Mouse (Mus musculus) liver, adult 10 weeks (tissue): ENCODE data around the gene Krtap4-16. TPM values are rescaled to one million over a fixed set of nuclear protein-coding genes. Genes with fewer than 3 reads are reported as not detected.

Experiments used
- polyA plus RNA-seq: library from polyadenylated mRNA; stranded (reverse); fragments of 350-450 nt; fragmentation: Illumina TruSeq; extraction: RNeasy Lipid Tissue Mini Kit (QIAGEN cat#74804); gene quantifications from one replicate; pipeline ENCODE4 v1.2.3, GENCODE M21; 2014; ENCODE audit warnings: low read depth, low replicate concordance

Krtap4-16 gene
- polyA plus RNA-seq, result not detected

GRCm38 (mm10) chr11:99851508-99851907, at the start of gene Krtap4-16:
Gene Krtap4-16, minus strand, starts transcription at chr11:99851608.

DNA sequence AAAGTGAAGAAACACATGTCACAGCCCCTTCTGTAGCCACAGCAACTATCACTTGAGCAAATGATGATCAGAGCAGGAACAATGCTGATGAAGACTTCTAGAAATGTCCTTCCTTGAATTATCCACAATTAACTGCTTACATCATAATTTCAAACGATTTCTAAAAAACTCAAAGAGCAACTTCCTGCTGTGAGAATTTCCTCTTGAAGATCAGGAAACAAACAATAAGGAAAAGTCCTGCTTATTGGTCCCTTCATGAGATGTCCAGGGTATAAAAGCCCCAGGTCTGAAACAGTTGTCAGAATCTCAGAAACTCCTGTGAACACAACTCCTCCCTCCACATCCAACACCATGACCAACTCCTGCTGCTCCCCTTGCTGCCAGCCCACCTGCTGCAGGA, 27.5 kb upstream of the Krtap4-16 start, which contains the start of gene Gm11567:
Gene Gm11567, plus strand, starts transcription at position 301 of the 400 bp plus-strand sequence.

GRCm38 (mm10) chr11:99873089-99873488, 21.7 kb upstream of the Krtap4-16 start, which contains the start of gene Krtap9-1:
Gene Krtap9-1, plus strand, starts transcription at chr11:99873389.

GRCm38 (mm10) chr11:99864176-99864575, 12.8 kb upstream of the Krtap4-16 start, which contains the start of gene Gm11559:
Gene Gm11559, plus strand, starts transcription at chr11:99864476.

DNA sequence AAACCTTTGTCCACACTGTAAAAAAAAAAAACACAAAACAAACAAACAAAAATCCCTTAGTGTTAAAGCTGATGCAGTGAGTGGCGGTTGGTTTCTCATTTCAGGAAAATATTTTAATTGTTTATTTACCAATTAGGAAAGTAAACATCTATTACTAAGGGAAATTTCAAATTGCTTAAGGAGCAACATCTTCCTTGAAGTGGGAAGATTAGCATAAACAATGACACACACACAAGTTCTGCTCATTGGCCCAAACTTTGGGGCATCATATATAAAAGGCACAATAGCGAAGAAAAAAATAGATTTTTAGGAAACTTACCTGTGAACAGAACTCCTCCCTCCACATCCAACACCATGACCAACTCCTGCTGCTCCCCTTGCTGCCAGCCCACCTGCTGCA, 6.2 kb upstream of the Krtap4-16 start, which contains the start of gene Gm11568:
Gene Gm11568, plus strand, starts transcription at position 301 of the 400 bp plus-strand sequence.

DNA sequence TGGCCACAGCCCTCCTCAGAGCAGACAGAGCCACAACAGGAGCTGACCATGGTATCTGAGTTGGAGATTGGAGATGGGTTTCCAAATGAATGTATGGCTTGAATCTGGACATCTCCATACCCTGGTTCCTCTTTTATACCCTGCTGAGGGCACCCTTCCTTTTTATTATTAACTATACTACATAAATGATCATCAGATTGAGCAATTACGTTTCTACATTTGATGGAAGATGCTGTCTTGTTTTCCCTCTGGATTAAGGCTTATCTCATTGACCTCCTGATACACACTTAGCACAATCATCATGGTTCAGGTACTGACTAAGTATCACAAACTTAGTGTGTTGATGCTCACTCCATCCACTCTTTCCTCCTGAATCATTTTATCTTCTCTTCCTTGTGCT, 13.4 kb downstream of the Krtap4-16 start, which contains the start of gene 2300003K06Rik:
Gene 2300003K06Rik, minus strand, starts transcription at position 101 of the 400 bp plus-strand sequence.

GRCm38 (mm10) chr11:99815566-99815965, 35.8 kb downstream of the Krtap4-16 start, which contains the start of gene Gm11564:
Gene Gm11564, minus strand, starts transcription at chr11:99815666.

DNA sequence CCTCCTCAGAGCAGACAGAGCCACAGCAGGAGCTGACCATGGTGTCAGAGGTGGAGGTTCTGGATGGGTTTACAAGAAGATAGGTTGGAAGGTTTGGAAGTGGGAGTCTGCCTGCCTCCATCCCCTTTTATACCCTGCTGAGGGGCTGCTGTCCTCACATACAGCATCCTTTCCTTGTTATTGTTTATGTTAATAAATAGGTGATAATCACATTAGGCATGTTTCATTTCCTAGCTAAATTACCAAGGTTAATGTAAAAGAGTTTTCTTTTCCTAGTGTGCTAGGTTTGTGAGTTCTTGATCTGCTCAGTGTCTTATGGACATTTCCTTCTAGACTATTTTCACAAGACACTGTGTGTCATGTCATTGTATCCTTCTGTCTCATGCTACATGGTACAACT, 41.6 kb downstream of the Krtap4-16 start, which contains the start of gene Krtap4-13:
Gene Krtap4-13, minus strand, starts transcription at position 101 of the 400 bp plus-strand sequence.

GRCm38 (mm10) chr11:99804346-99804745, 47.1 kb downstream of the Krtap4-16 start, which contains the start of gene Gm11554:
Gene Gm11554, minus strand, starts transcription at chr11:99804446.

Other genes with a start within 250 kb of the Krtap4-16 start
- gene Gm11938, start 248.3 kb downstream of the Krtap4-16 start, polyA plus RNA-seq, result not detected
- gene Gm11937, start 241.4 kb downstream of the Krtap4-16 start, polyA plus RNA-seq, result not detected
- gene Krtap2-4, start 236.8 kb downstream of the Krtap4-16 start, polyA plus RNA-seq, result not detected
- not detected for gene Gm11562, start 231.2 kb downstream of the Krtap4-16 start, polyA plus RNA-seq
- not detected for gene Krtap4-1, start 223.4 kb downstream of the Krtap4-16 start, polyA plus RNA-seq
- gene Krtap4-2, start 216.5 kb downstream of the Krtap4-16 start, polyA plus RNA-seq, result not detected
- gene Krtap4-7, start 207.5 kb downstream of the Krtap4-16 start, polyA plus RNA-seq, result not detected
- not detected for gene Gm11555, start 201.4 kb downstream of the Krtap4-16 start, polyA plus RNA-seq
- gene Gm11563, start 192.6 kb downstream of the Krtap4-16 start, polyA plus RNA-seq, result not detected
- not detected for gene Krtap4-6, start 185.6 kb downstream of the Krtap4-16 start, polyA plus RNA-seq
- not detected for gene Gm14190, start 160.9 kb downstream of the Krtap4-16 start, polyA plus RNA-seq
- not detected for gene Gm14180, start 117.3 kb downstream of the Krtap4-16 start, polyA plus RNA-seq
- gene Gm11595, start 78.7 kb downstream of the Krtap4-16 start, polyA plus RNA-seq, result not detected
- gene Krtap4-8, start 70.9 kb downstream of the Krtap4-16 start, polyA plus RNA-seq, result not detected
- gene Krtap4-9, start 66.4 kb downstream of the Krtap4-16 start, polyA plus RNA-seq, result not detected
- not detected for gene Gm11596, start 58.1 kb downstream of the Krtap4-16 start, polyA plus RNA-seq
- gene Gm11569, start 52.7 kb downstream of the Krtap4-16 start, polyA plus RNA-seq, result not detected
- gene Gm11554, start 47.2 kb downstream of the Krtap4-16 start, polyA plus RNA-seq, result not detected
- not detected for gene Krtap4-13, start 41.7 kb downstream of the Krtap4-16 start, polyA plus RNA-seq
- not detected for gene Gm11564, start 35.9 kb downstream of the Krtap4-16 start, polyA plus RNA-seq
- not detected for gene 2300003K06Rik, start 13.5 kb downstream of the Krtap4-16 start, polyA plus RNA-seq
- gene Gm11568, start 6.3 kb upstream of the Krtap4-16 start, polyA plus RNA-seq, result not detected
- not detected for gene Gm11559, start 12.9 kb upstream of the Krtap4-16 start, polyA plus RNA-seq
- gene Krtap9-1, start 21.8 kb upstream of the Krtap4-16 start, polyA plus RNA-seq, result not detected
- gene Gm11567, start 27.6 kb upstream of the Krtap4-16 start, polyA plus RNA-seq, result not detected
- not detected for gene Krtap31-1, start 56.3 kb upstream of the Krtap4-16 start, polyA plus RNA-seq
- not detected for gene Gm11565, start 63.1 kb upstream of the Krtap4-16 start, polyA plus RNA-seq
- gene Krtap31-2, start 84.7 kb upstream of the Krtap4-16 start, polyA plus RNA-seq, result not detected
- gene Krtap9-5, start 96.9 kb upstream of the Krtap4-16 start, polyA plus RNA-seq, result not detected
- not detected for gene Krtap29-1, start 127.4 kb upstream of the Krtap4-16 start, polyA plus RNA-seq
- not detected for gene Krtap16-1, start 135.0 kb upstream of the Krtap4-16 start, polyA plus RNA-seq
- gene Krtap17-1, start 142.4 kb upstream of the Krtap4-16 start, polyA plus RNA-seq, result not detected
- not detected for gene Krt33a, start 164.6 kb upstream of the Krtap4-16 start, polyA plus RNA-seq
- gene Krt33b, start 178.3 kb upstream of the Krtap4-16 start, polyA plus RNA-seq, result not detected
- not detected for gene Krt34, start 189.9 kb upstream of the Krtap4-16 start, polyA plus RNA-seq
- gene Krt31, start 198.9 kb upstream of the Krtap4-16 start, polyA plus RNA-seq, result not detected
- gene Krt32, start 236.6 kb upstream of the Krtap4-16 start, polyA plus RNA-seq, result not detected
- gene Krt35, start 244.6 kb upstream of the Krtap4-16 start, polyA plus RNA-seq, result not detected